8 mouse cellular contexts compared by ENCODE assay signal in the genomic region with DNA sequence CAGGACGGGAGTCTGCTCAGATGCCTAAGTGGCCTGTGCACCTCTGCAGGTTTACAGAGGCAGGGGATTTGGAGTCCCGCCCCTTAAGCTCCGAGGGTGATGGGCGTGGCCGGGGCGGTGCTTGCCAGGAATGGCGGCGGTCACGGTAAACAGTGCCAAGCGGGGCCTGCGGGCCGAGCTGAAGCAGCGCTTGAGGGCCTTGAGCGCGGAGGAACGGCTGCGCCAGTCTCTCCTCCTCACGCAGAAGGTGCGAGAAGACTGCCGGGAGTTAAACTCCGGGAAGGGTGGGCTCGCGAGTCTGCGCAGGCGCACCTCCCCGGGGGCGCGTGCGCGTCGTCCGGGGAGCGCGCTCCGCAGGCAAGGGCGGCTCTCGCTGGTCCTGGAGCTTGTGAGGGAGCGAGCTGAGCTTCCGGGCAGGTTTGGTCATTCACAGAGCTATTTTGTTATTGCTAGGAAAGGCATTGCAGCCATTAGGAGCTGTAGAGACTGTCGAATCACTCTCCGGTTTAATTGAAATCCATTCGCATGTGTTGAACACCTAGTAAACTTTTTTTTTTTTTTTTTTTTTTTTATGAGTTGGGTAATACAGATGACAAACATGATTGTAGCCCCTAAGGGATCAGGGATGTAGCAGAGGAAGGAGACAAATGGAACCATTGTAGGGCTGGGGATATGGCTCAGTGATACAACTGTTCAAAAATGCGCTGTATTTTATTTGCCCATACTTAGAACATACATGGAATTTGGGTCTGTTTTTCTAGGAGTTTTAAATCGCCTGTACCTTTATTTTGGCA. TPM values are rescaled to one million over a fixed set of nuclear protein-coding genes. Genes with fewer than 3 reads are reported as not detected.
DNase-seq lines count a peak whose midpoint lies in the region; ATAC-seq and TF ChIP-seq lines count a peak whose summit lies in the region.
"Not testable (repeated sequence)": the region's sequence is repeated elsewhere in the genome, so short reads cannot be mapped to it uniquely, and the experiment has no call there.

No protein-coding gene starts in this region.

- peak overlapping the region; percentile 56; the same call in 1 of the 2 replicates for H3K4me2 ChIP-seq in liver, postnatal 0 days (ENCODE audit: low read depth, low read length)
- peak overlapping the region; percentile 51 for H3K4me2 ChIP-seq in neural tube, embryonic 13.5 days

- not testable (repeated sequence) for DNase-seq in ES-E14 (ENCODE audit: low read depth, low spot score); liver, postnatal 0 days
- DNase-seq in cerebellum, adult 9-10 months: peak; percentile 94
- DNase-seq in frontal cortex, postnatal 10 days (ENCODE audit: low spot score in 2 of 2): peak; percentile 89 to 96
- DNase-seq in layer of hippocampus, adult 2 months (ENCODE audit: low spot score in 2 of 2): peak; percentile 94 to 97
- peak; percentile 83 for DNase-seq in testis, postnatal 10 days (ENCODE audit: low spot score)

- not testable (repeated sequence) for TF ChIP-seq EP300 in liver, postnatal 0 days (IDR thresholded peaks at IDR 0.05; ENCODE audit: low read depth)

- peak; percentile 94 to 95 for ATAC-seq in hematopoietic stem cell, adult 5-6 weeks (replicated peaks in 1 of 2; ENCODE audit: insufficient read depth in 1 of 2, low FRiP score in 2 of 2, low TSS enrichment in 1 of 2, low read depth in 1 of 2, poor library complexity in 2 of 2, severe bottlenecking in 2 of 2)
- ATAC-seq in liver, postnatal 0 days: peak; percentile 96
- ATAC-seq in neural tube, embryonic 13.5 days (ENCODE audit: low read depth): peak; percentile 97

- peak overlapping the region; percentile 70; the same call in 1 of the 2 replicates for H3K27ac ChIP-seq in ES-E14 (ENCODE audit: insufficient read depth, low read depth, low read length, poor library complexity, severe bottlenecking)
- H3K27ac ChIP-seq in layer of hippocampus, adult 2 months: peak overlapping the region; percentile 88
- H3K27ac ChIP-seq in liver, postnatal 0 days (ENCODE audit: low read depth): peak overlapping the region; percentile 83
- peak overlapping the region; percentile 72 for H3K27ac ChIP-seq in neural tube, embryonic 13.5 days (replicated peaks)

- 8% methylated on average over 10 of the region's 44 CpGs for WGBS in liver, postnatal 0 days (ENCODE audit: insufficient replicate concordance)
- WGBS in neural tube, embryonic 13.5 days: 6% methylated on average over 12 of the region's 44 CpGs

- H3K9ac ChIP-seq in ES-E14 (ENCODE audit: insufficient read depth, low read depth, low read length, poor library complexity, severe bottlenecking): peak overlapping the region; percentile 59; the same call in 1 of the 2 replicates
- not testable (repeated sequence) for H3K9ac ChIP-seq in liver, postnatal 0 days (replicated peaks)
- H3K9ac ChIP-seq in neural tube, embryonic 13.5 days: peak overlapping the region; percentile 26; the same call in 1 of the 2 replicates

- TF ChIP-seq CTCF in layer of hippocampus, adult 2 months (conservative IDR thresholded peaks at IDR 0.05); liver, postnatal 0 days (IDR thresholded peaks at IDR 0.05; ENCODE audit: low read depth): not testable (repeated sequence)

- H3K27me3 ChIP-seq in liver, postnatal 0 days (ENCODE audit: insufficient read depth, low read length); neural tube, embryonic 13.5 days: not testable (repeated sequence)

- in situ Hi-C loops in ES-E14 (cut with MboI; ENCODE audit: low sequenced_read_pairs in 2 of 2, unreplicated experiment in 2 of 2): not testable (repeated sequence)

- H3K4me3 ChIP-seq in ES-E14 (ENCODE audit: insufficient read depth in 1 of 2, low read depth in 1 of 2, low read length in 2 of 2, poor library complexity in 1 of 2, severe bottlenecking in 1 of 2): peak overlapping the region; percentile 55 to 72
- H3K4me3 ChIP-seq in layer of hippocampus, adult 2 months: peak overlapping the region; percentile 57
- peak overlapping the region; percentile 36 for H3K4me3 ChIP-seq in liver, postnatal 0 days (ENCODE audit: low read depth, low read length)
- peak overlapping the region; percentile 32 for H3K4me3 ChIP-seq in neural tube, embryonic 13.5 days

- not testable (repeated sequence) for H3K4me1 ChIP-seq in ES-E14 (ENCODE audit: control insufficient read depth in 2 of 2, insufficient read depth in 2 of 2, low read length in 2 of 2, poor library complexity in 1 of 2); liver, postnatal 0 days (ENCODE audit: insufficient read depth); neural tube, embryonic 13.5 days (replicated peaks)

- not testable (repeated sequence) for H3K9me3 ChIP-seq in ES-E14 (ENCODE audit: control insufficient read depth, insufficient read depth, low read depth, low read length); liver, postnatal 0 days (ENCODE audit: low read length); neural tube, embryonic 13.5 days

- H3K36me3 ChIP-seq in ES-E14 (ENCODE audit: control insufficient read depth, insufficient read depth, low read length, poor library complexity, severe bottlenecking); liver, postnatal 0 days (replicated peaks; ENCODE audit: insufficient read depth, low read length); neural tube, embryonic 13.5 days: not testable (repeated sequence)

TF ChIP-seq in ES-E14, 5 proteins besides CTCF, POLR2A, EP300 and RAD21:
- 0 out of 2 replicates have a peak, but pooled peaks have one; percentile 8 for TF ChIP-seq ZNF384 (IDR thresholded peaks at IDR 0.05; ENCODE audit: low read depth, low read length)

RNA-seq across cellular contexts. Expression of a gene that starts 0.8 kb away (rescaled TPM):
- total RNA-seq in ES-E14 (2012; rRNA removed): 4.4 and 11.5 TPM in 2 replicates
- 8.2 and 60.7 TPM in 2 replicates for total RNA-seq in hematopoietic stem cell, adult 5-6 weeks (2017)
- 10 to 100 TPM; 37.5 to 58.7 TPM for total RNA-seq in layer of hippocampus, adult 2 months (2021)
- polyA plus RNA-seq in liver, postnatal 0 days (2015; fragmentation: Nextera tagmentation; extraction: Ambion mirVana): 39.6 and 43.6 TPM in 2 replicates
- polyA plus RNA-seq in neural tube, embryonic 13.5 days (2015; fragmentation: Nextera tagmentation; extraction: Ambion mirVana): 13.8 and 19.0 TPM in 2 replicates

RNA-seq across cellular contexts. Expression of a gene that starts 12.1 kb away (rescaled TPM):
- not detected in 2 replicates for total RNA-seq in ES-E14 (2012; rRNA removed)
- not detected in 2 replicates for total RNA-seq in hematopoietic stem cell, adult 5-6 weeks (2017)
- not detected for total RNA-seq in layer of hippocampus, adult 2 months (2021)
- polyA plus RNA-seq in liver, postnatal 0 days (2015; fragmentation: Nextera tagmentation; extraction: Ambion mirVana): 0.46 and 0.51 TPM in 2 replicates
- 0.67 TPM in 1 of 2 replicates, not detected in the other for polyA plus RNA-seq in neural tube, embryonic 13.5 days (2015; fragmentation: Nextera tagmentation; extraction: Ambion mirVana)

RNA-seq across cellular contexts. Expression of a gene that starts 12.3 kb away (rescaled TPM):
- 0.32 and 0.80 TPM in 2 replicates for total RNA-seq in ES-E14 (2012; rRNA removed)
- 1.4 and 2.4 TPM in 2 replicates for total RNA-seq in hematopoietic stem cell, adult 5-6 weeks (2017)
- total RNA-seq in layer of hippocampus, adult 2 months (2021): under 1 TPM in 1 of 2 experiments, not detected in 1; 0.84 TPM
- polyA plus RNA-seq in liver, postnatal 0 days (2015; fragmentation: Nextera tagmentation; extraction: Ambion mirVana): 5.2 and 7.3 TPM in 2 replicates
- polyA plus RNA-seq in neural tube, embryonic 13.5 days (2015; fragmentation: Nextera tagmentation; extraction: Ambion mirVana): 1.1 and 1.5 TPM in 2 replicates
